Comparison of ENCODE assay signal across 8 mouse cellular contexts in genomic region chr3:69316391-69317195, GRCm38 (mm10). TPM values are rescaled to one million over a fixed set of nuclear protein-coding genes. Genes with fewer than 3 reads are reported as not detected.
DNase-seq lines count a peak whose midpoint lies in the region; ATAC-seq lines count a peak whose summit lies in the region.

Ppm1l (plus strand) TSS chr3:69316861.

- H3K4me2 ChIP-seq in hindbrain, embryonic 14.5 days (replicated peaks), result peak within 1 kb of the TSS; percentile 90

- WGBS in hindbrain, embryonic 14.5 days, result under 1% methylated on average over 62 of the region's 80 CpGs

- DNase-seq in T-cell, adult 2 months (ENCODE audit: low spot score), result peak; percentile 93
- peak; percentile 94 to 97 for DNase-seq in cerebellum, postnatal 25 days
- peak; percentile 83 to 90 for DNase-seq in frontal cortex, postnatal 25 days (ENCODE audit: low spot score in 2 of 2)
- peak; percentile 90 for DNase-seq in hindbrain, embryonic 14.5 days (ENCODE audit: low spot score)
- DNase-seq in layer of hippocampus, postnatal 25 days (ENCODE audit: extremely low spot score in 1 of 2, low spot score in 1 of 2), result peak; percentile 83 to 94
- peak; percentile 88 for DNase-seq in lung, postnatal 14 days
- peak; percentile 89 for DNase-seq in ovary, postnatal 36 days (ENCODE audit: low spot score)
- DNase-seq in thymus, postnatal 14 days, result peak; percentile 92

- peak within 1 kb of the TSS; percentile 90 for H3K9ac ChIP-seq in hindbrain, embryonic 14.5 days

- peak; percentile 99 for ATAC-seq in hindbrain, embryonic 14.5 days (ENCODE audit: low FRiP score)

- peak within 1 kb of the TSS; percentile 95 for H3K27ac ChIP-seq in hindbrain, embryonic 14.5 days

- H3K4me3 ChIP-seq in hindbrain, embryonic 14.5 days (replicated peaks; ENCODE audit: low read length), result peak within 1 kb of the TSS; percentile 73

- H3K36me3 ChIP-seq in hindbrain, embryonic 14.5 days (replicated peaks; ENCODE audit: control insufficient read depth, insufficient read depth), result no peaks in the 10 kb centered on the region

- no peaks in the 10 kb centered on the region for H3K27me3 ChIP-seq in hindbrain, embryonic 14.5 days (ENCODE audit: control insufficient read depth, insufficient read depth, low read length)

- H3K9me3 ChIP-seq in hindbrain, embryonic 14.5 days (ENCODE audit: control insufficient read depth, low read length), result no peaks in the 10 kb centered on the region

- H3K4me1 ChIP-seq in hindbrain, embryonic 14.5 days (replicated peaks; ENCODE audit: control insufficient read depth, insufficient read depth, low read length), result peaks cover 34% of the 10 kb centered on the region

RNA-seq across cellular contexts. Expression of gene Ppm1l, which starts in this region (rescaled TPM):
- 26.6 and 27.4 TPM in 2 replicates for polyA plus RNA-seq in hindbrain, embryonic 14.5 days (2014; fragmentation: Nextera tagmentation; extraction: Ambion mirVana)
- 10 to 100 TPM; 45.9 to 55.1 TPM for total RNA-seq in layer of hippocampus, postnatal 25 days (2021)

Comparison
In these comparisons a context has a peak if more than half of its experiments do, and no peak if none do; other contexts are left out.
1. Peak in every context shown above with its lines: DNase-seq, ATAC-seq, H3K4me3 ChIP-seq and H3K27ac ChIP-seq.